Mouse (Mus musculus) cerebellum, adult 2 months (tissue): ENCODE data around the gene Frmd4a. TPM values are rescaled to one million over a fixed set of nuclear protein-coding genes. Genes with fewer than 3 reads are reported as not detected.

ENCODE experiments used
- DNase-seq, 2 experiments: peaks; one replicate each; pipeline ENCODE4 v3.0.0; 2021
- H3K27ac ChIP-seq: fragments of 200-500 bp; 2 replicates; pipeline ENCODE4 v1.5.1; 2012; ENCODE audit warnings: low read length, control low read depth, inconsistent platforms; ENCODE audit not compliant: insufficient read depth
- H3K27me3 ChIP-seq: fragments of 200-500 bp; 2 replicates; pipeline ENCODE4 v1.6.1; 2012; ENCODE audit warnings: inconsistent platforms, mild to moderate bottlenecking, low read length, moderate library complexity; ENCODE audit not compliant: control insufficient read depth, insufficient read depth
- H3K4me1 ChIP-seq: fragments of 200-500 bp; 2 replicates; pipeline ENCODE4 v1.6.1; 2011; ENCODE audit warnings: low read length; ENCODE audit not compliant: control insufficient read depth, insufficient read depth
- H3K4me3 ChIP-seq: fragments of 200-500 bp; replicated peaks from 2 replicates; pipeline ENCODE3; 2011; ENCODE audit warnings: mild to moderate bottlenecking, low read depth, low read length, control low read depth; ENCODE audit not compliant: insufficient read depth
- CTCF ChIP-seq: fragments of 200-500 bp; IDR thresholded peaks from 2 replicates; pipeline ENCODE4 v1.5.1; 2011; ENCODE audit warnings: low read depth, mild to moderate bottlenecking, control low read depth, low read length, moderate library complexity, borderline replicate concordance; ENCODE audit not compliant: insufficient read depth
- POLR2A ChIP-seq: fragments of 200-500 bp; IDR thresholded peaks from 2 replicates; pipeline ENCODE4 v1.6.1; 2011; ENCODE audit warnings: low read length, control low read depth, borderline replicate concordance; ENCODE audit not compliant: insufficient read depth
- WGBS: fragments of 180-500 bp; shearing (Covaris S2); methylation state at CpG from one replicate; pipeline ENCODE4 v1.1.7; 2018; 5-methylcytosine and 5-hydroxymethylcytosine counted together
- polyA plus RNA-seq: library from polyadenylated mRNA; depleted of rRNA; stranded (reverse); fragments of >200 nt; gene quantifications from 2 replicates; pipeline ENCODE4 v1.2.3, GENCODE M21; 2012

Frmd4a gene
- polyA plus RNA-seq, 1 experiment = 33.6 TPM

- Histone ChIP-seq H3K27ac (no peak overlapping the region), H3K27me3 (no peaks in the 10 kb centered on the region; the same call in 1 of the 2 replicates), H3K4me1 (no peaks in the 10 kb centered on the region), H3K4me3 (no peak overlapping the region)
- WGBS = 42% methylated on average over 5 of the region's 5 CpGs
- no peak for DNase-seq
- TF ChIP-seq POLR2A (no peak), CTCF (no peak)
Observed at GRCm38 (mm10) chr2:4509739-4510138, 492.2 kb downstream of the Frmd4a start.

GRCm38 (mm10) chr2:4510208-4511079, 492.9 kb downstream of the Frmd4a start:
- no peak overlapping the region for H3K4me3 ChIP-seq
- H3K27ac ChIP-seq = no peak overlapping the region
- no peak for DNase-seq
- no peaks in the 10 kb centered on the region for H3K4me1 ChIP-seq
- no peaks in the 10 kb centered on the region; the same call in 1 of the 2 replicates for H3K27me3 ChIP-seq
- TF ChIP-seq POLR2A (no peak), CTCF (no peak)
- WGBS = 87% methylated on average over 11 of the region's 11 CpGs

GRCm38 (mm10) chr2:4511080-4511386, 493.5 kb downstream of the Frmd4a start:
- TF ChIP-seq CTCF = no peak
- TF ChIP-seq POLR2A = no peak
- no peak for DNase-seq
- H3K27me3 ChIP-seq = no peaks in the 10 kb centered on the region; the same call in 1 of the 2 replicates
- H3K4me3 ChIP-seq = no peak overlapping the region
- H3K4me1 ChIP-seq = no peaks in the 10 kb centered on the region
- no peak overlapping the region for H3K27ac ChIP-seq
- 96% methylated on average over 2 of the region's 2 CpGs for WGBS

GRCm38 (mm10) chr2:4512607-4513006, 495.1 kb downstream of the Frmd4a start:
- H3K4me1 ChIP-seq = peaks cover 3% of the 10 kb centered on the region; the same call in 1 of the 2 replicates
- TF ChIP-seq CTCF = no peak
- TF ChIP-seq POLR2A = no peak
- H3K4me3 ChIP-seq = no peak overlapping the region
- DNase-seq = no peak
- WGBS = 72% methylated on average over 14 of the region's 14 CpGs
- no peak overlapping the region for H3K27ac ChIP-seq
- no peaks in the 10 kb centered on the region; the same call in 1 of the 2 replicates for H3K27me3 ChIP-seq

GRCm38 (mm10) chr2:4515910-4516309, 498.4 kb downstream of the Frmd4a start:
- no peak for DNase-seq
- WGBS = 73% methylated on average over 3 of the region's 3 CpGs
- Histone ChIP-seq H3K4me1 (peaks cover 4% of the 10 kb centered on the region; the same call in 1 of the 2 replicates), H3K27me3 (no peaks in the 10 kb centered on the region; the same call in 1 of the 2 replicates), H3K4me3 (no peak overlapping the region), H3K27ac (no peak overlapping the region)
- TF ChIP-seq CTCF (no peak), POLR2A (no peak)

- no peak overlapping the region for H3K4me3 ChIP-seq
- no peaks in the 10 kb centered on the region; the same call in 1 of the 2 replicates for H3K27me3 ChIP-seq
- H3K4me1 ChIP-seq = peaks cover 4% of the 10 kb centered on the region; the same call in 1 of the 2 replicates
- DNase-seq = no peak
- no peak overlapping the region for H3K27ac ChIP-seq
- WGBS = 22% methylated on average over 7 of the region's 7 CpGs
- TF ChIP-seq CTCF (no peak), POLR2A (no peak)
Observed at GRCm38 (mm10) chr2:4516819-4517552, 499.5 kb downstream of the Frmd4a start.

- DNase-seq = peak in 1 of 2 experiments; percentile 38
- Histone ChIP-seq H3K4me1 (peaks cover 4% of the 10 kb centered on the region; the same call in 1 of the 2 replicates), H3K4me3 (no peak overlapping the region), H3K27ac (no peak overlapping the region), H3K27me3 (no peaks in the 10 kb centered on the region)
- TF ChIP-seq POLR2A (no peak), CTCF (no peak)
- WGBS = 29% methylated on average over 7 of the region's 7 CpGs
Observed at GRCm38 (mm10) chr2:4517553-4518125, 500.1 kb downstream of the Frmd4a start.

GRCm38 (mm10) chr2:4518549-4518948, 501.0 kb downstream of the Frmd4a start:
- H3K27me3 ChIP-seq = no peaks in the 10 kb centered on the region
- DNase-seq = no peak
- H3K4me1 ChIP-seq = peaks cover 4% of the 10 kb centered on the region; the same call in 1 of the 2 replicates
- TF ChIP-seq POLR2A (no peak), CTCF (no peak)
- no peak overlapping the region for H3K4me3 ChIP-seq
- H3K27ac ChIP-seq = no peak overlapping the region
